Mouse (Mus musculus): ENCODE results near the gene Pdzd7.

GRCm38 (mm10) chr19:44989567-44990495 is 55.7 kb downstream of the Pdzd7 start:
- TF ChIP-seq CTCF (IDR thresholded peaks at IDR 0.05; ENCODE audit: low read depth) (no peak), EP300 (IDR thresholded peaks at IDR 0.05; ENCODE audit: low read depth) (no peak)
